Mouse (Mus musculus): ENCODE results near the gene Map4k1.

GRCm38 (mm10) chr7:29019447-29020220 is 37.8 kb downstream of the Map4k1 start:
- TF ChIP-seq GATA1 (IDR thresholded peaks at IDR 0.05; ENCODE audit: borderline replicate concordance, low read length): no peak
- TF ChIP-seq FLI1 (IDR thresholded peaks at IDR 0.05; ENCODE audit: low read length): no peak

Measured in megakaryocyte, embryonic 14.5 days (primary cell).